Mouse (Mus musculus): Measurements from ENCODE around the gene Chadl. TPM values are rescaled to one million over a fixed set of nuclear protein-coding genes. Genes with fewer than 3 reads are reported as not detected.
A peak's percentile ranks its signal among the peaks of the same experiment; 100 is the strongest.
"Not testable (repeated sequence)": the region's sequence is repeated elsewhere in the genome, so short reads cannot be mapped to it uniquely, and the experiment has no call there.

Gene Chadl
- 9.0 and 12.5 TPM in 2 replicates for polyA plus RNA-seq (2012; rRNA removed)

- TF ChIP-seq POLR2A (IDR thresholded peaks at IDR 0.05; ENCODE audit: low read depth, low read length): no peak
- no peak for TF ChIP-seq CTCF (conservative IDR thresholded peaks at IDR 0.05; ENCODE audit: insufficient read depth, insufficient read length, low read depth, low read length)
- no peak for DNase-seq
- Histone ChIP-seq H3K27ac (ENCODE audit: insufficient read depth, low read depth, low read length) (no peak within 1 kb of the TSS), H3K4me3 (ENCODE audit: insufficient read depth, low read depth, low read length) (no peak within 1 kb of the TSS), H3K27me3 (replicated peaks; ENCODE audit: control insufficient read depth, insufficient read depth, low read length) (no peaks in the 10 kb centered on the region), H3K36me3 (ENCODE audit: control insufficient read depth, insufficient read depth, low read length) (no peaks in the 10 kb centered on the region), H3K4me1 (ENCODE audit: control insufficient read depth, insufficient read depth, low read length) (peaks cover 11% of the 10 kb centered on the region)
- WGBS: 73% methylated on average over 7 of the region's 7 CpGs
Observed at GRCm38 (mm10) chr15:81697175-81697574, at the start of gene Chadl. Gene Chadl (minus strand): TSS chr15:81697287.

- TF ChIP-seq CTCF (conservative IDR thresholded peaks at IDR 0.05; ENCODE audit: insufficient read depth, insufficient read length, low read depth, low read length) (no peak), POLR2A (IDR thresholded peaks at IDR 0.05; ENCODE audit: low read depth, low read length) (no peak)
- Histone ChIP-seq H3K27me3 (replicated peaks; ENCODE audit: control insufficient read depth, insufficient read depth, low read length) (no peaks in the 10 kb centered on the region), H3K4me1 (ENCODE audit: control insufficient read depth, insufficient read depth, low read length) (peaks cover 16% of the 10 kb centered on the region), H3K36me3 (ENCODE audit: control insufficient read depth, insufficient read depth, low read length) (no peaks in the 10 kb centered on the region), H3K4me3 (ENCODE audit: insufficient read depth, low read depth, low read length) (peak overlapping the region; percentile 72), H3K27ac (ENCODE audit: insufficient read depth, low read depth, low read length) (peak overlapping the region; percentile 21)
- DNase-seq: peak; percentile 42
- WGBS: under 1% methylated on average over 33 of the region's 33 CpGs
Observed at GRCm38 (mm10) chr15:81745601-81746114, 48.6 kb upstream of the Chadl start.

- peak; percentile 81 for DNase-seq
- no peak for TF ChIP-seq CTCF (conservative IDR thresholded peaks at IDR 0.05; ENCODE audit: insufficient read depth, insufficient read length, low read depth, low read length)
- peak; percentile 13 for TF ChIP-seq POLR2A (IDR thresholded peaks at IDR 0.05; ENCODE audit: low read depth, low read length)
- no peaks in the 10 kb centered on the region for H3K27me3 ChIP-seq (replicated peaks; ENCODE audit: control insufficient read depth, insufficient read depth, low read length)
- H3K36me3 ChIP-seq (ENCODE audit: control insufficient read depth, insufficient read depth, low read length): no peaks in the 10 kb centered on the region
- H3K27ac ChIP-seq (ENCODE audit: insufficient read depth, low read depth, low read length): peak within 1 kb of the TSS; percentile 47
- under 1% methylated on average over 65 of the region's 65 CpGs for WGBS
- peak within 1 kb of the TSS; percentile 72 for H3K4me3 ChIP-seq (ENCODE audit: insufficient read depth, low read depth, low read length)
- H3K4me1 ChIP-seq (ENCODE audit: control insufficient read depth, insufficient read depth, low read length): peaks cover 11% of the 10 kb centered on the region
Observed at GRCm38 (mm10) chr15:81744992-81745600, 48.0 kb upstream of the Chadl start, which contains the start of the genes Zc3h7b and Rangap1. Gene Zc3h7b (plus strand): TSS chr15:81745057. Gene Rangap1 (minus strand): TSS chr15:81745530.

GRCm38 (mm10) chr15:81742368-81742767 is 45.3 kb upstream of the Chadl start:
- not testable (repeated sequence) for H3K4me3 ChIP-seq (ENCODE audit: insufficient read depth, low read depth, low read length); H3K36me3 ChIP-seq (ENCODE audit: control insufficient read depth, insufficient read depth, low read length); DNase-seq; H3K27me3 ChIP-seq (replicated peaks; ENCODE audit: control insufficient read depth, insufficient read depth, low read length); H3K4me1 ChIP-seq (ENCODE audit: control insufficient read depth, insufficient read depth, low read length); H3K27ac ChIP-seq (ENCODE audit: insufficient read depth, low read depth, low read length)
- WGBS: 38% methylated on average over 2 of the region's 2 CpGs

GRCm38 (mm10) chr15:81739924-81740323 is 42.8 kb upstream of the Chadl start:
- peak; percentile 40 for DNase-seq
- H3K36me3 ChIP-seq (ENCODE audit: control insufficient read depth, insufficient read depth, low read length): no peaks in the 10 kb centered on the region
- H3K27me3 ChIP-seq (replicated peaks; ENCODE audit: control insufficient read depth, insufficient read depth, low read length): no peaks in the 10 kb centered on the region
- TF ChIP-seq POLR2A (IDR thresholded peaks at IDR 0.05; ENCODE audit: low read depth, low read length): no peak
- TF ChIP-seq CTCF (conservative IDR thresholded peaks at IDR 0.05; ENCODE audit: insufficient read depth, insufficient read length, low read depth, low read length): peak; percentile 36
- no peak overlapping the region for H3K4me3 ChIP-seq (ENCODE audit: insufficient read depth, low read depth, low read length)
- H3K4me1 ChIP-seq (ENCODE audit: control insufficient read depth, insufficient read depth, low read length): no peaks in the 10 kb centered on the region
- no peak overlapping the region for H3K27ac ChIP-seq (ENCODE audit: insufficient read depth, low read depth, low read length)
- 14% methylated on average over 2 of the region's 2 CpGs for WGBS

GRCm38 (mm10) chr15:81739296-81739695 is 42.2 kb upstream of the Chadl start:
- Histone ChIP-seq H3K27me3 (replicated peaks; ENCODE audit: control insufficient read depth, insufficient read depth, low read length) (no peaks in the 10 kb centered on the region), H3K4me3 (ENCODE audit: insufficient read depth, low read depth, low read length) (no peak overlapping the region), H3K27ac (ENCODE audit: insufficient read depth, low read depth, low read length) (no peak overlapping the region), H3K36me3 (ENCODE audit: control insufficient read depth, insufficient read depth, low read length) (no peaks in the 10 kb centered on the region), H3K4me1 (ENCODE audit: control insufficient read depth, insufficient read depth, low read length) (no peaks in the 10 kb centered on the region)
- TF ChIP-seq CTCF (conservative IDR thresholded peaks at IDR 0.05; ENCODE audit: insufficient read depth, insufficient read length, low read depth, low read length) (no peak), POLR2A (IDR thresholded peaks at IDR 0.05; ENCODE audit: low read depth, low read length) (no peak)
- WGBS: 62% methylated on average over 3 of the region's 3 CpGs
- no peak for DNase-seq

GRCm38 (mm10) chr15:81735075-81735474 is 38.0 kb upstream of the Chadl start:
- H3K4me3 ChIP-seq (ENCODE audit: insufficient read depth, low read depth, low read length): no peak overlapping the region
- no peak for TF ChIP-seq CTCF (conservative IDR thresholded peaks at IDR 0.05; ENCODE audit: insufficient read depth, insufficient read length, low read depth, low read length)
- TF ChIP-seq POLR2A (IDR thresholded peaks at IDR 0.05; ENCODE audit: low read depth, low read length): no peak
- H3K4me1 ChIP-seq (ENCODE audit: control insufficient read depth, insufficient read depth, low read length): no peaks in the 10 kb centered on the region
- H3K27me3 ChIP-seq (replicated peaks; ENCODE audit: control insufficient read depth, insufficient read depth, low read length): no peaks in the 10 kb centered on the region
- DNase-seq: no peak
- H3K27ac ChIP-seq (ENCODE audit: insufficient read depth, low read depth, low read length): no peak overlapping the region
- no peaks in the 10 kb centered on the region for H3K36me3 ChIP-seq (ENCODE audit: control insufficient read depth, insufficient read depth, low read length)
- 55% methylated on average over 3 of the region's 3 CpGs for WGBS
